Mouse (Mus musculus): Measurements from ENCODE around the gene En1.

GRCm38 (mm10) chr1:120585481-120585880, 16.7 kb upstream of the En1 start:
- TF ChIP-seq CTCF (IDR thresholded peaks at IDR 0.05; ENCODE audit: low read depth) (no peak), EP300 (IDR thresholded peaks at IDR 0.05; ENCODE audit: low read depth) (no peak)

Measured in liver, embryonic 14.5 days (tissue).